Mouse (Mus musculus) neural tube, embryonic 10.5 days (tissue): Measurements from ENCODE around the gene Krt90.
"Not testable (repeated sequence)": the region's sequence is repeated elsewhere in the genome, so short reads cannot be mapped to it uniquely, and the experiment has no call there.

Source experiments
- DNase-seq: peaks from one replicate; pipeline ENCODE4 v3.0.0-alpha.2; 2017; ENCODE audit warnings: low spot score; ENCODE audit errors: extremely low spot score

Krt90 gene

GRCm38 (mm10) chr15:101517161-101517560 is 45.6 kb downstream of the Krt90 start, which contains the start of gene Gm49425:
TSS of gene Gm49425 (minus strand) at chr15:101517261.
- not testable (repeated sequence) for DNase-seq

GRCm38 (mm10) chr15:101508247-101508646 is 54.5 kb downstream of the Krt90 start:
- no peak for DNase-seq

- no peak for DNase-seq
Measured at GRCm38 (mm10) chr15:101506896-101507758, 55.6 kb downstream of the Krt90 start.
